Mouse (Mus musculus) adrenal gland, postnatal 25 days (tissue): ENCODE results near the gene Filip1l. TPM values are rescaled to one million over a fixed set of nuclear protein-coding genes. Genes with fewer than 3 reads are reported as not detected.

Experiments used
- DNase-seq: peaks from one replicate; pipeline ENCODE4 v3.0.0; 2021; ENCODE audit warnings: mixed read lengths
- total RNA-seq: library from RNA; stranded (reverse); gene quantifications from 2 replicates; pipeline ENCODE4 v1.2.3, GENCODE M21; 2021

Filip1l gene
- total RNA-seq, 1 experiment from 2014 or later: 15.5 TPM

DNA sequence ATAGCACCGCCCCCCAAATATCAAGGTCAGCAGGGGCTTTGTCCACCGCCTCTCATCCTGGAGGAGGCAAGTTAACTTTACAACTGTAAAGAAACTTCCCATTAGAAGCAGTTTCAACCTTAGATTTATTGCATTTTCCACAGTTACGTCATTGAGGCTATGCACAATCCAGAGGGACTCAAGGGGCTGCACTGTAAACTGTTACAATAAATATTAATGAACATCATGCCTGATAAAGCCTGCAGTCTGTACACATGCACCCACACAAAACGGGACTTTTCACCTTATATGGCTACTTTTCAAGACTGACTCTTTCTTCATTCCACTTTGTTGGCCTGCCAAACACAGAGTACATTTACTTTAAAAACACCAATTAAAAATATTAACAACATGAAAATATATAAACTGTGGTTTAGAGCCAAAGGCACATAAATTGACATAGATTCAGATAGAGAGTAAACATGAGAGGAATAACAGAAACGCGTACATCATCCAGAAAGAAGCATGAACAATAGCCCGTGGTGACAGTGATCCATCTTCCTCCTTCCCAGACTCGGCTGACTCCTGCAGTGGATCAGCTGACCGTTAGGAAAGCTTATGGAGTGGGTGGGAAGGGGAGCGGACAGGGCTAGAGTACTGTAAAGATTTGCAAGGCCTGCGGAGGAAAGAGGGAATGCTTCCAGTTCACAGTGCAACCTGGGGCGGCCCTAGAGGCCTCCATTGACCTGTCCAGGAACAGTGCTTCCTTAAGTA lies 131.3 kb downstream of the Filip1l start:
- no peak for DNase-seq

DNA sequence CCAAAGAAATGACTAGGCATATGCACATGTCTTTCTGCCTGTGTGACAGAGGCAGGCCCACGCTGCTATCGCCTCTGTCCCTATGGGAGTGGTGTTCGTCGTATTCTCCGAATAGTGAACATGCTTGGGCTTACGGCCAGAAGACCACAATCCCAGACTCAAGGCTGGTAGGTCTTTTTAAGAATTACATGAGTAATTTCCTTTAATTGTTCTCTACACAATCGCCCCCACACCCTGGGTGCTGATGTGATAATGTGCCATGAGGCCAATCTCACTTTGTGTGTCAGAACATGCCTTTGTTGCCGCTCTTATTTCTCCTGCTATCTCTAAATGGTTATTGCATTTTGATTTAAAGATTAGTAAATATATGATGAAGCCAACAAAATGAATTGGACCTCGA lies 132.4 kb downstream of the Filip1l start:
- DNase-seq: no peak

DNA sequence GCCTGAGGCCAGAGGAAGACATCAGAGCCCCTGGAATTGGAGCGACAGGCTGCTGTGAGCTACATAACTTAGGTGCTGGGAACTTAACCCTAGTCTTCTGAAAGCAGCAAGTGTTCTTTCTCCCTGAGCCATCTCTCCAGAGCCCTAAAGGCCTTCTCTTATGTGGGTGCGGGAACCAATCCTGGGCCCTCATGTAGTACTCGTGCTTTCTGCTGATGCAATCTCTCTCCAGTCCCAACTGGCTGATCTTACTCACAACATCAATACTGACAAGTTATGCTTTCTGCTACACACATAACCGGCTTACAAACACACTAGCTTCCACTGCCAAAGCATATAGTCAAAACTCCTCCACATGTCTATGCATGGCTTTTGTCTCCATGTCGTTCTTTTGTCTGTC lies 133.4 kb downstream of the Filip1l start:
- DNase-seq: no peak

DNA sequence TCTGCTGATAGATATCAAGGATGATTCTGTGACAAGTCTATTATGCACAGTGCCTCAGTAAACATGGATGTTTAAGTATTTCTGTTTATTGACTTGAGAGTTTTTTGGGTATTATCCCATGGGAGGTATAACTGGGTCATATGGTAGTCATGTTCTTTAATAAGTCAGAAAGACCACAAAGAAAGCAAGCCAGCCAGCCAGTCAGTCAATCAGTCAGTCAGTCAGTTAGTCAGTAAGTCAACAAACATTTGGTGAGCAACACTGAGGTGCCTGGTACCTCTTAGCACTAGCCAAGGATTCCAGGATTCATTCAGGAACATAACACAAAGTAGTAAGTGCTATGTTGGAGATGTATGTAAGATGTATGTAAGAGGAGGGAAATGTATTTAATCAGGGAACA lies 135.8 kb downstream of the Filip1l start:
- no peak for DNase-seq

DNA sequence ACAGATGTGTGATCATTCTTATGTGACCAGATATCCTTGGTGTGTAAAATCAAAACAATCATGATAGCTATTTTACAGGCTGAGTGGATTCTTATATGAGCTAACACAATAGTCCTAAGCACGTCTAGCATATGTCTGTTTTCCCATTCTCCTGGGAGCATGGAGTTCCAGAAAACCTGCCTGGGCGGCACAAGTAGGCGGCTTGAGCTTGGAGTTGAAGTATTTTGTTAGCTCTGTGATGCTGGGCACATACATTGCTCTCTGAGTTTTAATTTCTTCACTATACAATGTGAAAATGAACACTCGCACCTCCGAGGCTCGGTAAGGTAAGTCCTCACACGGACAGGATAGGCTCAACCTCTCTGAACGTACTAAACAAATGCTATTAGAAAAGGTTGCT lies 137.8 kb downstream of the Filip1l start:
- no peak for DNase-seq

DNA sequence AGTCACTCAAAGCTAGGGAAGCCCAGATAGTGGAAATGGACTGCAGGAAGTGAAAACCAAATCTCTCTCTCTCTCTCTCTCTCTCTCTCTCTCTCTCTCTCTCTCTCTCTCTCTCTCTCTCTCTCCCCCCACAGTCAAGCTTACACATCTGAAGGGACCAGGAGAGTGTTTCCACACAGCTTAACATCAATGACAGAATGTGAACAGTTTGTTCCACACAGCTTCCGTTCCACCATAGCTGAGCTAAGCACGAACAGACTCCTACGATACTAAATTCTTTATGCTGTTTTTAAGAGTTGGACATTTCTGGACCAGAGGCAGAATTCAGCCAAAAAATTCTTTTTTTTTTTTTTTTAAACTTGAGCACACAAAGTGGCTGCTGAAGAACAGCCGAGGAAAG lies 139.0 kb downstream of the Filip1l start:
- no peak for DNase-seq

DNA sequence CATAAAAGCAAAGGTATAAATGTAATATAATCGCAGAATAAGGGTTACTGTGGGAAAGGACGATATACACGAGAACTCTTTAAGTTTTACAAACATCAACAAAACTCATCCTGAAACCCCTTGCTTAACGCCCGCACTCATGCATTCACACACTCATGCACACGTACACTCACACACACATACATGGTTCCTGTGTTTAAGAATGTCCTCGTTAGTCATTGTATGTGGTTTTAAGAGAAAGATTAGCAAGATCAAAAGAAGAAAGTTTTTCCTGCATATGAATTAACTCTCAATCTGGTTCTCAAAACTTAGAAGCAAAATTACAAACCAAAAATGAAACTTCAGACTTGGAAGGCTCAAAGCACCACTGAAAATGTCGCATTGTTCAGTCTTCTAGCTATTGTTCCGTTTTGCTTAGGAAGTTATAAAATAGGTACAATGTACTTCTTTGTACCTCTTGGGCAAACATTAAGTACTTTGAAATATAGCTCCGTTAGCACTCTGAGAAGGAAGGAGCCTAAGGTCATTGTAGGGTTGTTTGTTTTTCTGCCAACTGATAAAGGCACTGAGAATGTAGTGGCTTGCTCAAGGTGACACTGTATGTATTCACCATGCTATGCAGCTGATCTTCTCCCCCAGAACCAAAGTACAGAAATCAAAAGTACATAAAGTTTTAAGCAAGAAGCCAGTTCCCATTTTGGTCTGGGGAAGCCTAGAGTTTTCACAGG lies 142.7 kb downstream of the Filip1l start:
- DNase-seq: no peak

DNA sequence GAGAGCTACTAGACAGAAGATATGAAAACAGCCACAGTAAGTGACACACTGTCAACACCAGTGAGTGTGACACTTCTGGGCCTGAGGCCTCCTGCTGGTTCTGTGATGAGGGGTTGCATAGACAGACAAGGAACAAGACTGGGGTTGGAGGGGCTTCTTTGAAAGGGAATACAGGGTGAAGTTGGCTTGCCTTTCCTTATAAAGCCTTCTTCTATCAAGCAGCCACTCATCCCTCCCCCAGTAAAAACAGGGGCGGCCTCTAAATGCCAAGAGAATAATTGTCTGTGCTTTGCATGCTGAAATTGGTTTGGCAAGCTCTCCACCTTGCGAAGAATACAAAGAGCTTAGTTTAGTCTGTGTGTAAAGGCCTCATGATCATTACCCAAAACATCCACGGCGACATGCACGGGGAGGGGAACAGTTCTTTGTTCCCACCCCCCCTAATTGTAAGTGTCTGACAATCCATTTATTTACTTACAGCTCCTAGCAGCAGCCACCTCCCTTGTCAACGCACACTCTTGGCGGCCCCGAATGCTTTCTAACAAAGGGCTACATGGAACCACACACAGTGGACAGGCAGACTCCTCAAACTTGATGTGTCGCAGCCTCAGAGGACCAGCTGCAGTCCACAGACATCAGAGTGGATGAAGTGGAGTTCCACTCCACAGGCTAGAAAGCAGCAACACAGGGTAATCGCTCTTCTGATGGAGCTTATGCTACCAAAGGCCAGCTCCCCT lies 143.7 kb downstream of the Filip1l start:
- no peak for DNase-seq

DNA sequence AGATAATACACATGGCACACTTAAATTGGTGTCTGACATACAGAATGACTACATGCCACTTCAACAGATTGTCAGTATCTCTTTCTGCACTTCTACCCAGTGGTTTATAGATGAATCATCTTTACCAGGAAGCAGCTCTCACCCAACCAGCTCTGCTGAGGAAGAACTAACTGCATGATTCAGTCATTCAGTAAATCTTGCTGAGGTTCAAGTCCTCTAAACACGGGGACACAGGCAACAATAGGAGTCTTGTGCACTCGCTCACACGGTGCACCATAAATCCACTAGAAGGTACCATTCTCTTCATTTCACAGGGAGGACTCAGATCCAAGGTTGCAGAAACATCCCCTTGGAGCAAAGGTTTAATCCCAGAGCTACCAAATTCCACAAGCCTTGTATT lies 148.0 kb downstream of the Filip1l start:
- no peak for DNase-seq

DNA sequence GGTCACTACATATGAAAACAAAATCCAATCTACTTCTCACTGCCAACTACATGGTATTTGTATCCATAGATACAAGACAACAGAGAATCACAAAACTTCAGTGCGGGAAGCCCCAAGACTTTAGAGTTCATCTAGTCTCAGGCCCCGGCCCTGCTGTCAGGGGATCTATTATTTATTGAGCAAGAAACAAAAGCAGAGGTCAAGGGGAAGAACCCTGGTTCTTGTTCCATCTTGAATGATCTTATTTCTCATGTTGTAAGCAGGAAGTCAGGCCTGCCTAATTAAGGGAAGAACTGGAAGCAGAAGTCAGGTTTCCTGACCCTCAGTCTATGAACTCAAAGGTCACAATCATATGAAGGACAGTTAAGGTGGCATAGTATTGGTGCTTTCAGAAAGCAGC lies 149.3 kb downstream of the Filip1l start:
- no peak for DNase-seq

DNA sequence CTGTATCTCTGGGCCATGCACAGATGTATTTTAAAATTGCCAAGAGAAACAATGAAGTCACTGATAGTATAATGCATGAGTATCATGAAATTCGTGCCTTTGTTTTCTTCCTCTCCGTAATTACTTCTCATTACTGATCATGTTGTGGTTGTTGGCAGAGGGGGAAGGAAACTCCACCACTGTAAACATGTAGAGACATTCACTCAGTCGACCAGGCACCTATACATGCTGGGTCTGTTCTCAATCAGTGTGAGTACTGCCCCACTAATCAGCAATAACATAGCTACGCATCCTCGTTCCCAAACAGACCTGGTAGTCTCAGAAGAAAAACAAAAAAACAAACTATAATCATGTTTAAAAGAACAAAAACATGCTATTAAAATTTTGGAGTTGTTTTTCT lies 149.9 kb downstream of the Filip1l start:
- no peak for DNase-seq

DNA sequence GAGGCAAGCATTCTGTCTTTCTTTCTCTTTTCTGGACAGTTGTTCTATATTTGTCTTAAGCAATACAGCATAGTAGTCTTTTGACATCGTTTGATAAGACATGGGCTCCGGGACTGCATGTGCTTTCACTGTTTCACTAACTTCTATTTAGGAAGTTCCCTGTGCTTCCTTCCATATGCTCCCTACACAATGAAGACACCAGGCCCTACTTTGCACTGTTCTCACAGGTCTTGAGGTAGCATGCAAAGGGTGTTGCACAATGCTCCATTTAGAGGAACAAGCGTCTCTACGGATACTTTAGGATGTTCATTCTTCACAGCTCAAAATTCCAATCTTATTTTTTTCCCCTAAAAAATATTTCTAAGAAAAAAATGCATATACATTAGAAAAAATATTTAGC lies 151.8 kb downstream of the Filip1l start:
- no peak for DNase-seq

DNA sequence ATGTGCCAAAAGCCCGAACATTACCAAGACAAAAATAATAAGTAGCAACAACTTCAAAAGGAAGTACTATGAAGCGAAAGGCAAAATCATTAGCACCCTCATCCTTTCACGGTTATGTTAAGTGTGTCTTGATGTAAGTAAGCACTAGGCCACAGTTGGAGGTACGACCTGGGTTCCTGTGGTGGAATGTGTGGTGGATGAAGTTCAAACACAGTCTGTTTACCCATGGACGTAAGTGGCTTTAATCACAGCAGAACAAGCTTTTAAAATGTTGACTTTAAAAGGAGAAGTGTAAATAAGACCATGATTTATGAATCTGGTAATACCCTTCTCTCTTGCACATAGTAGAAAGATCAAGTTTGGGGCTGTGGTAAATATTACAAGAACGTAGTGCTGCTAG lies 153.2 kb downstream of the Filip1l start:
- no peak for DNase-seq

DNA sequence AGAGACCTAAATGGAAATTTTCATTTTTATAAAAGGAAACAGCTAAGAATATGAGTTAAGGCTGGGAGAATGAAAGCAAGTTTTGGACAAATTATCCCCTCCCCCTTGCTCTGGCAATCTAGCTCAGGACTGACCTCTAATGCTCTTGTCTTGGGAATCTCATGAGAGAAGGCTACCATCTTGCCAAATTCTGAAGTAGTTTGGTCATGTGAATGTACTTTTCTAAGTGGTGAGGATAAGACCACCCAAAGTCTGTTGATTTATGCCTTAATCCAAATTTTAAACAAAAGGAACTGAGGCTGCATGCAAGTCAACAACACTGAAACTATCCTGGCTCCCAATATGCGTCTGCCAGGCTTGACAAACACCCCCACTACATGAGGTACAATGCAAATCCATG lies 155.5 kb downstream of the Filip1l start:
- DNase-seq: no peak

DNA sequence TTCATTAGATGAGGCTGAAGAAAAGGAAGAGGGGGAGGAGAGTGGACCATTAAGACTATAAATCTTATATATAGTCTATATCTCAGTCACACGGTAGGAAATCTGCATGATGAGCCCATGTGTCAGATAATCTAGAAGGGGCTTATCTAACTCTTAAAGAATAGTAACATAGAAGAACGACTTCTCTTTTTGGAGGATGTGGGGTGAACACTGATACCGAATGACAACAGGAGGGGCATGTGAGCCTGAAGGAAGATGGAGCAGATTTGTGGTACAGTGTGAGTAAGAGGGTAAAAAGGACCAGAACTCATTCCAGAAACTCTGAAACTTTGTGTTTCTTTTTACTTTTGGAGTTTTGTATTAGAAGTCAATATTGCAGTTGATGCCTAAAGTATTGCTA lies 156.2 kb downstream of the Filip1l start:
- DNase-seq: no peak

DNA sequence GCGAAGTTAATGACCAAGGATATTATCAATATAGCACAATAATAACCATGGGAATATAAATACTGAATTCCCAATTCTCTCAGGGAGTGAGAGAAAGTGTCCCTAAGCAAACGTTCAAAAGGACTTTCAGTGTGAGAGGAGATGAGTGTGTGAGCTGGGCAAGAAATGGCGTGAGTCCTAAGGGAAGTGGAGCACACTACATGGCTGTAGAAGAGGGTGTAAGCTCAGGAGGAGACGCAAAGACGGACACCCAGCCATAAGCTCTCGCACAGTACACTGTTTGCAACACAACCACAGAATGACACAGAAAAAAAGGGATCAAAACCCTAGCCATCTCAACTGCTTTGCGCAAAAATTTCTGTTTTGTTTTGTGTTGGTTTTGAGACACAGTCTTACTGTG lies 160.7 kb downstream of the Filip1l start:
- no peak for DNase-seq

DNA sequence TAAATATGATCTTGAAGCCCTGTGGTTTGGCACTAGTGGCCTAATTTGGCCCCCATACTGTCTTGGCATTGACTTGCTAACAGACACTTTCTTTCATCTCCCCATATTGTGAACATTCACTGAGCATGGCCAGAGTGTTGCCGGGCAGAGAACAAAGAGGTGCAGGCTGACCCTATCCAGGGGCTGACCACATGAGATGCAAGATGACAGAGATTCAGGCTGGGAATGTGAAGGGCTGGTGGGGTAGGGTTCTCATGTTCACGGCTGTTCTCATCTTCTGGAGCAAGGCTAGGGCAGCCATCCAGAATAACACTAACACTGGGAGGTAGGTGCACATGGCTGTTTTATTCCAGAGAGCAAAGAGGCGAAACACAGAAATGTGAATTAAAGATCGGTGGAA lies 161.5 kb downstream of the Filip1l start:
- no peak for DNase-seq

DNA sequence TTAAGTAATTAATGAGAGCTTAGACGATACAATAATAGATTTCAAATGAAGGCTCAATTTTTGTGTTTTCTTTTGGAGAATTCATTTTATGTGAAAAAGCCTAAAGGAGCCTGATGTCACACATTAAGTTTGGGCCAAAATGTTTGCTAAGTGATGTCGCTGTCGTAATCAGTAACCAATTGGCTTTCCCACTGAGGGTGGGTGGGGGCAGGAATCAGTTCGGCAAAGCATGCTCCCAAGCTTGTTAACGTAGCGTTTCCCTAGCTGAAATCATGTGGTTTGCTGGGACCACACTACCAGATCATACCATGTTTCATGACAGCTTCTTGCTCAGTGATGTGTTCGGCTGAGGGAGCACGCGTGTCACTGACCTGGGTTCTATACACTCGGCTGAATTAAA lies 162.7 kb downstream of the Filip1l start:
- no peak for DNase-seq

DNA sequence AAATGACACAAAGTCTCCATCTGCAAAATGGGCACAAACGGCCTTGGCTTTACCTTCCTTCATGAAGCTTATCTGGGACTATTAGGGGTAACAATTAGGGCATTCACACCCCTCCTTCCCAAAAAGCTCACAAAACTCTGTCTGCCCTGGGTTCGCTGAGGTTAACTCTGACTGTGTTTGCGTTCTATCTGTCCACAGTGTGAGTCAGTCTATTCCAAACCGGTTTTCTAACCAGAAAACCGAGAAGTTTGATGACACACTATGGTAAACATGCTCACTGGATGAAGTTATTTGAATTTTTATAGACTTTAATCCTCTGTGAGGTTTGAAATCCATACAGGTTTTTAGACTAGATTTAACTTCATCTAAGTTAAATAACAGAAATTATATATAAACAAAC lies 172.2 kb downstream of the Filip1l start:
- DNase-seq: no peak

DNA sequence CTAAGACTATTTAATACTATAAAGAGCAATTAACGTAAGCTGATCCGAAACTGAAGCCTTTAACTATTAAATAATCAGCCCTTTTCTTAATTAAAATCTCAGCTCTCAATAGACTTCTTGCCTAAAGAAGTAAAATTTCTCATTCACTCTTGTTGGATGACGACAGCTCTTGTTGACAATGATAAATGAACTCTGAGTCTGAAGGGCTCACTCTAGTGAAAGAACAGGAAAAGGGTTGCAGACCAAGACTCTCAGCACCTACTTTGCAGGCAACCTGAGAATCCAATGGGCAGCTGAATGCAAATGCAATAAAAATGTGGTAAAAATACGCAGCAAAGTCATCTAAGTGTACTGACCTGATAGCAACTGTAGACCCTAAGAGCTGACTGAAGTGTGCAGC lies 172.6 kb downstream of the Filip1l start:
- no peak for DNase-seq

DNA sequence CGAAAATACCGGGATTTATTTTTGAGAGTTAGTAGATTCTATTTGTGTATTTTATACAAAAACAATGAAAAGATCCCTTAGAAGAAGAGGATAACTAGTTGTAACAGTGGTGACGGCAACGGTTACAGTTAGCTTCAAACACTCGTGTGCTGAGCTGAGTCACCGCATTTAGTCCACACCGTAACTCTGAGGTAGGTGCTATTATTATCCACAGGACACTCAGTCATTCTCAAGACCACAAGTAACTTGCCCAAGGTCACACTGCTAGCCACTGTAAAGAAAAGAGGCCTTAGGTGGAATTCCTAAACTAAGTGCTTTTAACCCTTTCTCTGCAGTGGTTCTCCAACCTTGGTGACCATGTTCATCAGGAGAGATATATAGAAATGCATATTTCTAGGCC lies 174.0 kb downstream of the Filip1l start:
- no peak for DNase-seq

DNA sequence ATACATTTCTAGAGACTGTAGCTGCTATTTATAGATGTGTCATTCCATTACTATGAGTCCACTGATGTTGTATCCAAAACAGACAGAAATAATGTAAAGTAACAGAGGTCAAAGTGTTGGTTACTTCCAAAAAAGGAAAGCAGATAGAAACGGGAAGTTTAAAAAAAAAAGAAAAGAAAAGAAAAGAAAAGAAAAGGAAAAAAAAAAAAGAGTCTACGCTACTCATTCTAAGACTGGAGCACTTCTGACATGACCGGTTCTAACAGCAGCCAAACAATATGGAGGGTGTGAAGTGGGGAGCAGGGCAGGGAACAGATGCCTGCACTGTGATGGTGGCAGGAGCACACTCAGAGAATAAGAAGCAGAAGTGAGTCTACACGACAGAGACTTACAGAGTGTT lies 175.6 kb downstream of the Filip1l start:
- no peak for DNase-seq

DNA sequence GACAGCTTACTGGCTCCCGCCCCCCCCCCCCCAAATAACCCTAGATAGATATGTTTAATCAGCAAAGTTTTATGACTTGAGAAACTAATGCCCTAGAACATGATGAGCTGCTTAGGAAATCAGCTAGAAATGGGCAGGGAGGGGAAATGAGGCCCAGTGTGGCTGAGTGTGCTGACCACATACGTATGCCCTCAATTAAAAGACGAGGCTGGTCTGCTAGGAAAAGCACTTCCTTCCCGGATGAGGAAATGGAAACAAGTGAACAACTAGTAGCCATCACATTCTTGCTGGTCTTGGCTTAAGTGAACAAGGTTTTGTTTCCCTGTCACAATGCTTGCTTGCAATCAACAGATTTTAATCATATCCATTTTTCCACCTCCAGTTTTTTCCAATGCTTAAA lies 177.7 kb downstream of the Filip1l start:
- DNase-seq: no peak

DNA sequence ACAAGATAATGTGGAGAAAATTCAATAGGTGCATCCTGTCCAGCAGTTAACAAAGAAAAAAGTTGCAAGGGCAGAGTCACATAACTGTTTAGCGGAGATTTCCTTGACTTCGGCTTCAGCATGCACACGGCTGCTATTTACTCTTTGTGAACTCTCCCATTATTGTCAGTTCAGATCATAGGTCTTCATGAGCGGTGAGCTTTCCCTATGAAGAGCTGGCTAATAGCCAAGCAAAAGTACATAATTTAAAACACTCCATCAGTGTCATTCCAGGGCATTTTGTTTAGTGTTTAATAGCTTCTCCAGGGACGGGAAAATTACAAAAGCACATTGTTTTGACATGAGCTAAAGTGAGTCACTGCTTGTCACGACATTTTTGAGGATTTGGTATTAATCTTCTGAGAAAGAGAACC lies 179.2 kb downstream of the Filip1l start:
- DNase-seq: no peak
